Mouse (Mus musculus) urinary bladder, postnatal 25 days (tissue): ENCODE measurements around the gene Hoxd10.

Experiments
- DNase-seq: peaks from one replicate; pipeline ENCODE4 v3.0.0; 2022; ENCODE audit warnings: low spot score

Hoxd10 gene

DNA sequence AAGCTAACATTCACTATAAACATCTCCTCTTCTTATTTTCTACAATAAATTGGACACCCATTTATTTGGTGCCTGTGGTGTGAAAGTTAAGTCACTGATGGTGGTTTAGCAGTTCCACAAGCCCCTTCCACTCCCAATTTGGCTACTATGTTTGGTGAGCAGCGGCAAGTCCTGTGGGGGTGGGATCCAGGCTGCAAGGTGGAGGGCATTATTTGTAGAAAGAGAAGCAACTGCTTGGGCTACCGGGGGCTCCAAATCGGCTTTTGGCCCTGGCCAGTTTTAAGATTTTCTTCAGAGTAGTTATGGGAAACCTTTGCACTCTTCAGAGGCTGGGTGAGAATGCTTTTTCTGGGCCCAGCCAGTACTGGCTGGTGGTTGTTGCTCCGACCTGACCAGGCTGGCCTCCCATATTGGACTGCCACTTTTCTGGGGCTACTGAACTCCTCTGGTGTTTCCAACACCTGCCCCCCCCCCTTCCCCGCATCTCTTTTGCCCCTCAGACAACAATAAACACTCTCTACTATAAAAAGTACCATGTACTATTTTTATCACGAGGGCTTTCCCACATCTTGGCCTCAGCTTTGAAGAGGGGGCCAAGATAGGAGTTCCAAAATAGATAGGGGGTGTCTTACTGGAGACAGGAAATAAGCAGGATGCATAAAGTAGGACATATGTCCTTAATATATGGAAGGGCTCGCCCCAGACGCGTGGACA, 40.2 kb downstream of the Hoxd10 start:
- no peak for DNase-seq

DNA sequence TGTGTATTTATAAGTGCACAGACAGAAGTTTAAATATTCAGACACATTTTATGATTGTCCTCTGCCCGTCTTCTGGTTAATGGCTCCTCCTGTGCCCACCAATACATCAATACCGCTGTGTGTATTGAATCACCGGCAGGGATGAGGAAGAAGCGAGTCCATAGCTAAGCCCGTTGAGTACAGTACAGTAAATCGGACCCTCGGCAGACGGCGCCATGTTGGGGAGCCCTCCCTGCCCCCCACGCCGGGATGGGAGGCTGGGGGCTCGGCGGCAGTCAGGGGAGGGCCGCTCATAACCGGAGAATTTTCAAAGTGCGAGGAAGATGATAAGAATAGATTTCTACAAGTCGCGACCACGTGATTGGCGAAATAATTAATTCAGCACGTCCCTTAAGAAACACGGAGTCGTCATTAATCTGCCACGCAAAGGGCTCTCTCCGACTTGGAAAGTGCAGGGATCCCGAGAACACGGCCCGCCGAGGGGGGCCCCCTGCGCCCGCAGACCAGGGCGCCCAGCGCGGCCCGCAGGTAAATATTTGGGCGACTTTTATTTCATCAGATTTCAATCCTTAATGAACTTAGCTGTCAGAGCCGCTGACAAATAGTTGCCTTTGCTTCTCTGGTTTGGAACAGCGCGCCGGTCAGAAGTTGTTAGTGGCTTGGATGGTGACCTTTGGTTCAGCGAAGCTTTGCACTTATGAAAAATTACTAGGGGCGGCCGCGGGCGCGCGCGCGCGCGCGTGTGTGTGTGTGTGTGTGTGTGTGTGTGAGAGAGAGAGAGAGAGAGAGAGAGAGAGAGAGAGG, 41.0 kb downstream of the Hoxd10 start:
- no peak for DNase-seq

DNA sequence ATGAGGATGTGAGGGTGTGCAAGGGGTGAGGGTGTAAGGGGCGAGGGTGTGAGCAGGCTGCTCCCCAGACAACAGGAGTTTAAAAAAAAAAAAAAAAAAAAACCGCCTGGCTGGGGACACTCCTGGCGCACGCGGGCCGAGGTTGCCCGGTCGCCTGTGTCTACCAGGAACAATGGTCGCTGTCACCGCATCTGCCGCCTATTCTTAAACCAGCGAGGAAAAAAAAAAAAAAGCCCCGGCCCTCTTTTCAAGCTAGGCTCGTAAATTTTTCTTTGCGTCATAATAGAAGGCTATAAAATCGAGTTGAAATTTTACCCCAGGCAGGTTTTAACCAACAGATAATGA, 41.6 kb downstream of the Hoxd10 start:
- DNase-seq: no peak

DNA sequence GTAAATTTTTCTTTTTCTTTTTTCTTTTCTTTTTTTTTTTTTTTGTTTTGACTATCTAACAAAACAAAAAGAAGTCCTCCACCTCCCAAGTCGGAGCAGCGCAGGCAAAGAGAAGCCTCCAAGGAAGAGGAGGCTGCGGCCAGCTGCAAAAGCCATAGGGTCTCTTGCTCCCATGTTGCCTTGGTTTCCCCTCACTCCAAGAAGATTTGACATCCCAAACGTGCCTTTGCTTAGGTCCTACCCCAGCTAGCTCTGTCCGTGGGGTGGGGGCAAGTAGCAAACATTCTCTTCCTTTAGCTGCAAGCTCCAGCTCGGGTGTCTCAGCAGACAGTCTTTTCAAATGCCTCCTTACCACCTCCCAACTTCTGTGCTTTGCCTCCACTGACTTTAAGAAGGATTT, 42.0 kb downstream of the Hoxd10 start:
- no peak for DNase-seq

DNA sequence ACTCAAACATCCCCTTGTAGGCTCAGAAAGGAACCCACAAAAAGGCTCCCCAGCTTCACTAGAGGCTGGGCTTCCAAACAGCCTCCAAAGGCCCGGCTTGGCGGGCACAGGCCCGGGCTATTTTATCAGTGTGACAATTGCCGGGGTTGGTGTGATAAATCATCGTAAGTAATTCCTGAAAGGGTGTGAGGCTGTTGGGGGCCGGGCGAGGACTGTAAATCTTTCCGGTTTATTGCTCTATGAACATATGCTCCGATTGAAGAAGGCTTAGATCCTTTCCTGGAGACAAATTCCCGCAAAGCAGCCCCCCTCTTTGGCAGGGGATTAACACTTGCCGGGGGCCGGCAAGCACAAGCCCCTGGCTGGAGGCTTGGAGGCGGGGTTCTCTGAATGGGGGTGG, 42.7 kb downstream of the Hoxd10 start:
- no peak for DNase-seq

DNA sequence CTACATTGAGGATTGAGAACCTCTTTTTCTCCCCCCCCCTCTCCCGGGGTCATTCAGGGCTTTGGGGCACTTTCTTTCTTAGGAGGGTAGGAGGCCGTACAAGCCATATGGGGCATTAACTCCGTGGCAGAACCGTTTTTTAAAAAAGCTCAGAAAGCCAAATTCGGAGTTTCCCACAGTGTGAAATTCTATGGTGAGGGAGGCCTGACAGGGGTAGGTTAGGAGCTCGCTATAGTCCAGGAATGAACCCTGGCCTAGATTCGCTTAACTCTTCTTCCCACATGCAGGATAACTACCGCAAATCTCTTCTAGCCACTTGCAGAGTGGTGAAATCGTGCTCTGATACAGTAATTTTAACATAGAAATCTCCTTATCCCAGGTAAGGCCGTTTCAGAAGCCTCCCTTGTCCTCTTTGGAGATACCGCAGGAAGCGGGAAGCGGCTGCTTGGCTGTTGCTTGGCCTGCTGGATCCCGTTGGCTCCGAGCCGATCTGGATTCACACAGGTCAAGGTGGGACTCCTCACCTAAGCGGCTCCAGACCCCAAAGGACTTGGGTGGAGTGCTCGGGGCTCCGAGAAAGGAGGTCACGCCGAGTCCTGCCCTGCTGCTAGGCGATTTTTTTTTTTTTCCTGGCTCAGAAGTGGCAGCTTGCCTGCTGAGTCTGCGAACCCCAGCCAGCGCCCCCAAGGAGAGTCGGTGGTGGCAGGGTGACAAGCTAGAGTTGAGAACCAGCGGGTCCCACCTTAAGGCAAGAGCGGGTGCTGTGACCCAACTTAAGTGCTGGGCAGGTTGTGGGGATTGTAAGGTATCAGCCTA, 43.5 kb downstream of the Hoxd10 start:
- no peak for DNase-seq

DNA sequence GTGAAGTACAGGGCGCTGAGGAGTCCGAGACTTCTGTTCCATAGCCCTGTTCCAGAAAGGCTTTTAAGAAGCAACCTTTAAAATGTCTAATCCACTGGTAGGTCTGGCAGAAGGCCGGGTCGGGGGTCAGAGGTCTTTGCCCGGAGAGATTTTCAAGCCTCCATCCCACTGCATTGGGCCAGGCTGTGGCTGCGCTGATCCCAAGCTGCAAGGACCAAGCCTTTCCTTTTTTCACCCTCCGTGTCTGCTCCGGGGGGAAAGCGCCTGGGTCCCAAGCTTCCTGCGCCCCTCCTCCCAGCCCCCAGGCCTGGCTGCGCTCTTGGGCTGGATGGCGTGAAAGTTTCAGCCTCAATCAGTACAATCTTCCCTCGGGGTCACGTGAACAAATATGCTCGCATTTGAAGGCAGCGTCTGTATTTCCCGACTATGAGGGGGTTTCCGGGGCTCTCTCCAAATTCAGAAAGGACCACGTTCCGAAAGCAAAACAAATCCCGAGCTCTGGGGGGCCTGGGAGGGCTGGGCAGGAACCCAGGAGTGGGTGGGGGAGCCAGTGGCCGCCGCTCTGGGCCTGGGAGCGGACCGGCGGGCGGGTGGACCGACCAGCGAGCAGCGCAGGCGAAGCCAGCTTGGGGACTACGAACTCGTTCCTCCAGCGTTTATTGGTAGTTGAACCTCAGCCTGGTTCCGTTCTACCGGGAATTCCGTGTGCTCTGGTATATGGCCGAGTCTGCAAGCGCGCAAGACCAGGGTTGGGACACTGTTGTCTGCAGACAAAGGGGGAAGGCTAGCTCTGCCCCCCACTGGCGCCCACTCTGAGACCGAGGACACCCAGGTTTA, 44.3 kb downstream of the Hoxd10 start:
- DNase-seq: no peak

DNA sequence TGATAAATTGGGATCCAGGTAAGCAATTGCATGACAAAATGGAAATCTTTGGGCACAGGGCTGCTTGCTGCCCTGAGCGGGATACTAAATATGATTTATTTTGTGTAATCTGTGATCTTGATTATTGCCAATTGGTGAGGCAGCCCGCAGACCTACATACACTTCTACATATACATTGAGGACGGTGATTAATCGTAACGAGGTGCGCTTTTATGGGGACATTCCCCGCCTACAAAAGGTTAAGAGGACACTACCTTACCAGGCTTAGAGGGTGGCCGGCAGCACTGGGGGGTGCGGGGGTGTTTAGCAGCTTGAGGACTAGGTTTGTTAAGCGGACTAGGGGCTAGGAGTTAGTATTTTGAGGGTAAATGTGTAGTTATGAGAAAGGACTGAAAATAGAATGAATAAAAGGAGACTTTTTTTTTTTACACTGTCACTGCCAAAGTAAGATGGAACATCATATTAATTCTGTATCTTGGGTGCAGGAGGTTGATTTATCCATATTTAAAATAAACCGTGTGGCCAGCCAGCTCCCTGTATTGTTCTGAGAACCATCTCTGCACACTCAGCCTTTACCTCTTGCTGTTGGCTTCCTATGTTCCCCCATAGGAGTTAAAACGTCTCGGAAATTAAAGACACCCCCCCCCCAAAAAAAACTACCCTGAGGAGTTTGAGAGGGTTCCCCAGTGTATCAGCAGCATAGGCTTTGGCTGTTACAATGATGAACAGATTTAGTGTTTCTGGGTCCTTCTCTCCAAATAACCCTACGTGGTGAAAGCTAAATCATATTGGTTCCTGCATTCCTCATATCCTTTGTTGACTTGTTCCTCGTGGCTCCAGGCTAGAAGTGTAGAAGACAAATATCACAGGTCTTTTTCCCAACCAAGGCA, 45.2 kb downstream of the Hoxd10 start:
- no peak for DNase-seq

DNA sequence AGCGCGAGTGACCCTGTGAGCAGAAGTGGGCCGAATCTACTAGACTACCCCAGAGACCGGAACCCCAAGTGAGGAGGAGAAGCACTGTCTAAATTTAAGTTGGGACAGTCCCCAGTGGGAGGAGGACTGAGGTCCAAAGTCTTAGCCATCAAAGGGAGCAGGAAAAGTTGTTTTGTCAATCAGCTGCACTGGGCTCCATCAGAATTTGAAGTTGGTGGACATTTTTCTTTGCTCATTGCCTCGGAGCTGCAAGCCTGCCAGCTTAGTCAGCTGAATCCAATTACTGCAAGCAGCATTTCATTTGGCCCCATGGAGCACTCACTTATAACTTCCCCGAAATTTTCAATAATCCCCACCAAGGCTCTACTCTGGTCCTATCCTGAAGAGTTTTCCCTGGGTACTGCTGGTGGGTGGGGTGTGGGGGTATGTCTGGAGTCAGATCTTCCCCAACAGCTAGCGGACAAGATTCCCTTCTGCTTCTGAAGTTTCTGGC, 45.9 kb downstream of the Hoxd10 start:
- no peak for DNase-seq

DNA sequence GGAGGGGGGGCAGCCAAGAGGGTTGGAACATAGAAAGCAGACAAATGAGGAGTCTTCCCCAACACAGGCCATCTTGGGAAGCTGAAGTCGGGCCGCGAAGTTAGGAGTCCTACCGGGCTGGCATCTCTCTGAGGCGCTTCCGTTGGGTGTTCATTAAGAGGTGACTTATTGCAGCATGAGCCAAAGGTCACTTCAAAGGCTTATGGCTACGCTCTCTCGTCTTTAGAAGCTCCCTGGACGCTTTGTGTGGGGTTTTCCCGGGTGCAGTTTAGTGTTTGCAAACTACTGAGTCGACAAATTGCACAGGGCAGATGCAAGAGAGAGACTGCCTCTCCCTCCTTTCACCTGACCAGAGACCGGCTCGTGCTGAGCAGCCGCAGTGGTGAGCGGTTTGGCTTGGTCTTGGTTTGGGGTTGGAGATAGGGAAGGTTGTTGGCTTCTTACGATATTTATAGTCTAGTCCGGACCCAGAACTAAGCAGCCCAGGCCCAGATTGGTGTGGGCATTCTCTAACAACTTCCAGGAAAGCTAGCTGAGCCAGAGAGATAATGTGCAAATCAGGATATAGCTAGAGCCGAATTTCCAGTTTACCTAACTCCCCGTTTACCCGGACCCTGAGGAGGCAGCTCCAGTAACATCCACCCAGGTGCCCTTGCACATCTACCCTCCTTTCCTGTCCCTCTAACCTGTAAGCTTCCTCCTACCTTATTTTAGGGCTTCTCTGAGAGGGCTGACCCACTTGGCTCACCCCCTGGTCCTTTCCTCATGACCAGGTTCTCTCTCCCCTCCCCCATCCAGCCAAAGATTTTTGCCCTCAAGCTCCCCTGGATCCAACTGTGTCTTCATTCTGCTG, 47.1 kb downstream of the Hoxd10 start:
- DNase-seq: no peak

DNA sequence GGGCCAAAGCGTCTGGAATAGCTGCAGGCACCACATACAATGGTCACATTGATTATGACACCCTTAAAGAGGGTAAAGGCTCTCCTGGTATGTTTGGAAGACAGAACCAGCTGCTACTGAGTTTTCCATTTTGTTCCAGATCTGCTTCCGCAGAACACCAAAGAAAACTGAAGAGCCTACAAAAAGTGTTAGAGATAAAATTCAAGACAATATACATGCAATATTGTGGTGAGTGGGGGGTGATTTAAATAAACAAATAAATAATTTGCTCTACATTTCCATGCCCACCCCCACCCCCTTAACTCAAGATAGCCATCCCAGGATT, 47.7 kb downstream of the Hoxd10 start:
- DNase-seq: no peak

DNA sequence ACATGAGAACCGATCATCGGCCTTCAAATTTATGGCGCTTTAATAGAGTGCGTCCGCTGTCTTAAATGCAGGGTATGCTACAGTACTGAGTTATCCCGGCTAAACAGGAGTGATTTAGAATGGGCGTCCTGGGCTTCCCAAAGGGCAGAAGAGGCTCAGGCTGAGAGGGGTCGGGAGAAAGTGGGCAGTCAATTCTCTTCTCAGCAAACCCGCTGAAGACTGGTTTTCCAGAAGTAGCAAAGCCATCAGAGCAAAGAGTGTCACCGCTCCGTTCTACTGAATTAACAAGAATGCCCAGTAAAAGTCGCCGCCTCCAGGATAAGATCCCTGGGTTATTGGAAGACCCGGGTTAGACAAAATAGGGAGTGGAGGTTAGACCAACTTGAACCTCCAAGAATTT, 48.1 kb downstream of the Hoxd10 start:
- no peak for DNase-seq

DNA sequence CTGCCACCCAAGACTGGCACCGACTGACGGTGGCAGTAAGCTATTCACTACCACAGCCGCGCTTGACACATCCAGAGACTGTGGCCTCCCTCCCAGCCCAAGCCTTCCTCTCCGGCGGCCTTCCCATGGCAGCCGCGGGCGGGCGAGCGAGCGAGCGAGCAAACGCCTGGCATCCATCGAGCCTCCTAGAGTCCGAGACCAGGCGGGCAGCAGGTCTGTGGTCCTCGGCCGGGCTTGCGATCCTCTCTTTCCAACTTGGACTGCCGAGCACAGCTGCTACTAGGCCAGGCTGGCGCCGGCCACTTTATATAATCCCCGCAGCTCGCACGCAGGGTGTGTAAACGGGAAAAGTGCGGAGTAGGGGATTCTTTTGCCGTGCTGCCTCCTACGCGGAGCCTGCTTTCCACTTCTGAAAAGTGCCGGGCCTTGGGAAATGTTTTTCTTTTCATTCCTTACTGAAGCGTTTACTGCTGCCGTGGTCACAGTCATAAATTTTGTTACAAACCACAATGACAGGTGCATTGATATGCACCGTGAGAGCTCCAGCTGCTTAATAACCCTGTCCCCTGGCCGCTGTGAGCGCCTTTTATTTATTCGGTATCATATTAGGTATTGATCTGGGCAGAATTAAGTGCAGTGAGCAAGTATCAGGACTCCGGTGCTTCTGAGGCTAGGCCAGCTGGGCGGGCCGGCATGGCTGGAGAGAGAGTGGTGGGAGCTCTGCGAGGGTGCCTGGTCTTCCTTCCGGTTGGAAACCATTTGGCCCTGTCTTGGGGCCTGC, 48.8 kb downstream of the Hoxd10 start:
- no peak for DNase-seq

DNA sequence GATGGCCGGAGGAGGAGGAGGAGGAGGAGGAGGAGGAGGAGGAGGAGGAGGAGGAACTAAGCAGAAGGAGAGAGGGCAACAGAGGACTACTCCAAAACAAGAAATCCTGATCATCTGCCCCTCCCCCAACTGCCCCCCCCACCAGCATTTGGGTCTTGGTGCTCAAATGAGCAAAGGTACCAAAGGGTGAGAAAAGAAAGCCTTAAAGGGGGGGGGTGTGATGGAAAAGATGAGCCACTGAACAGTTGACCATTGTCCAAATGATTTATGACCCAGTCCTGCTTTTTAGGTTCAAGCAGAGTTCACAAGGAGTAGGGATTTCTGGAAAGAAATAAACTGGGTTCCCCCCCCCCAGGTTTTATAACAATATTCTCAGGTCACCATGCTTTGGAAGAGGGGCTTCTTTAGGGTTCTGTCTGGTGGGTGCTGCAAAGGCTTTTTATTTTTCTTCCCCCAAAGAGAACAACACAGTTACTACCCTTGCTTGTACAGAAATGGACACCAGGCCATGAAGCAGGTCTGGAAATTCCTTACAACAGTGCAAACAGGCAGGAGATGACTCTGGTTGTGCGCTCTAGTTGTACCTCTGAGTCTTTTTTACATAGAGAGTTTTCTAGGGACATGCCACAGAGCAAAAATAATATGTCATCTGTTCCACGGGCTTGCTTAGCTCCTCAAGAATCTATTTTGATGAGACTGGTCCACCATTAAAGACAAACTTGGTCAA, 49.7 kb downstream of the Hoxd10 start:
- no peak for DNase-seq

DNA sequence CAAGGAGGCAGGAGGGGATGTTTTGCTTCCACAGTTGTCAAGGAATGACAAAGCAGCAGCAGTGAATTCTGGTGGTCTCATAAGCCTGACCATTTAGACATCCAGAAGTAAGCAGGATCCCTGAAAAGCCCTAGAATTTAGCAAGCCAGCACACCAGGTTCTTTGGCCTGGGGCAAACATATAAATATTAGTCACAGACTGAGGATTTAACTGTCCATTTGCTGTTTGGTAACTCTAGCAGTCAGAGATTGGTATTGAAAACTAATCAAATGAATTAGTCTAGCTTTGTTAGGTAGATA, 50.2 kb downstream of the Hoxd10 start:
- DNase-seq: no peak
